Mouse (Mus musculus): ENCODE results near the gene Tlr9. TPM values are rescaled to one million over a fixed set of nuclear protein-coding genes. Genes with fewer than 3 reads are reported as not detected.

The Tlr9 gene
- total RNA-seq (2023), result 10 to 100 TPM; 12.3 to 18.3 TPM

DNA sequence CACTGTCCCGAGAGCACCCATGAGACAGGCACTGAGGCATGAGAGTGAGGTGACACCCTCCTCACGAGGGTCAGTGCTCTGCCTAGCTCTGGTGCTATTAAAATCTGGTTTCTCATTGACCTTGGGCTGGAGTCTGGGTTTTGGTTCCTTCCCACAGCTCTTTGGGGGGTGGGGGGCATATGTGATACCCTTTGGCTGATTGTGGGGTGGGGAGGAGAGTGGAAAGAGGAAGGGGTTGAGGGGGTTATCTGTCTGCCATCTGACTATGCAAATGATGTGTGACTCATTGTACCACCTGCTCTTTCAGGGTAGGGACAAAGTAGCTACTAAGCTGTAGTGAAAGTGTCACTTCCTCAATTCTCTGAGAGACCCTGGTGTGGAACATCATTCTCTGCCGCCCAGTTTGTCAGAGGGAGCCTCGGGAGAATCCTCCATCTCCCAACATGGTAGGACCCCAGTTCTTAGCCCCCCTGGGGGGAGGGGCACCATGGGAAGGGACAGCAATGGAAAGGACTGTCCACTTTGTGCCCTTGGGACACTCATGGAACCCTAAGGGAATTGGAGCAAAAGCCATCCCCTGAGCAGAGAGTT, at the start of gene Tlr9:
Gene Tlr9 (plus strand): TSS at position 338 of the 591 bp plus-strand sequence.

DNA sequence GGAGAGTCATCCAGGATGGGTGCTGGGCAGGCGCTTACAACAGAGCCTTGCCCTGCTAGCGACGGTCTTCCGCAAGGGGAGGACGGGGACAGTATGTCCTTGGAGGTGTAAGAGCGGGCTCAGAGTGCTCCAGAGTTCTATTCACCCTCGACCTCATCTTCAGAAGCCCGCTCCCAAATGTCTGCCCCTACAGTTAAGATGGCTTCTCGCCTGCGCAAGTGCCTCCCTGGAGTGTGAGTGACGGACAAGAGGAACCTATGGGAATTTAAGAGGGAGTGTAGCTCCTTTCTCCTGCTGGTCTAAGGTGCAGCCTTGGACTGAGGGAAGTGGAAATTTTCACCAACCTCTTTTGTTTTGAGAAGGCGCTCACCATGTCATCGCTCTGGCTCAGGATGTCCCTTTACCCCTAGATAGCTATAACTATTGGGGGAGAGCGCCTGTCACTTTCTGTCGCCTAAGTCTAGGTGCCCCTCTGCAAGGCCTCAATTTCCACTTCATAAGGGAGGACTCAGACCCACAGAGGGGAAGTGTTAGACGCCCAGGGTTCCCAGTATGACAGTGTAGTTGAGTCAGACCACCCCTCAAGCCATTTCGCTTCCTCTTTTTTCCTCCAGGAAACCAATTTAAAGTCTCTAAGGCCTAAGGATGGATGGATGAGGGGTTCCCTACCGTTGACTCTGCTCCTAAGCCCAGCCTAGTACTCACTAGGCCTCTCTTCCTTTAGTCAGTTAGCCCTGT, 22.7 kb upstream of the Tlr9 start, which contains the start of gene Ppm1m:
Gene Ppm1m (minus strand): TSS at position 212 of the 738 bp plus-strand sequence.

DNA sequence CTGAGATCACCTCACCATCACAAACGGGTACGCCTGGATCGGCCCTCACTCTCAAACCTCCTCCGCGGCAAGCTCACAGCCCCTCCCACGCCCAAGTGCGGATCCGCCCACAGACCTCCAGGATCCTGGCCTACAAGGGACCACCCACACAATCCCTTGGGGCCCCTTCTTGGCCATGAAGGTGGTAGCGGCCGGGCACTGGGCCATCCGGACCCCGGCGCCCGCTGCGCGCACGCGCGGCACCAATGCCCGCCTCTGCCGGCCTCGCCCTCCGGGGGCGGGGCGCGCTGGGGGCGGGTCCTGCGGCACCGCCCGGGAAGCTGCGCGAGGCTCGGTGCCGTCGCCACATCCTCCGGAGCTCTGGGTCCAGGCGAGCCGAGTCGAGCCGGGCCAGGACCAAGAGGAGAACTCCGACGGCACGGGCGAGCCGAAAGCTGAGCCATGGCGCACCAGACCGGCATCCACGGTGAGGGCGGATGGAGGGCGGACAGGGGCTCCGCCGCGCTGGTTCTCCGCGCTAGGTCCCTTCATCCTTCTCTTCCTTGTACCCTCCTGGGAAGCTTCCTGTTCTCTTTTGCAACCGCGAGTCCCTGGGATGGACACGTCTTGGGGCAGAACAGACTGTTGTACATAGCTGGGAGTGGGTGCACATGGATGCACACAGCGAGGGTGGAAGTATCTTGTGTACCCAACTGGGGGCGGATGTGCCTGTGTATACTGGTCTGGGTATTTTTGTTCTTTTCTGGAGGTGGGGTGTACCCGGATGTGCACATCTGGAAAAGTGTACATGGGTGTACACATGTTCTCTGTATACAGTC, 19.4 kb upstream of the Tlr9 start, which contains the start of gene Twf2:
Gene Twf2 (plus strand): TSS at position 290 of the 818 bp plus-strand sequence.

Other genes with a start within 250 kb of the Tlr9 start
- gene Col6a4, start 125.8 kb upstream of the Tlr9 start, total RNA-seq (2023), result not detected
- gene Glyctk, start 64.5 kb upstream of the Tlr9 start, total RNA-seq (2023), result 1 to 10 TPM; 1.0 to 1.2 TPM
- 10 to 100 TPM; 54.8 to 64.9 TPM for gene Wdr82, start 51.7 kb upstream of the Tlr9 start, total RNA-seq (2023)
- 100 to 1,000 TPM; 143 to 146 TPM for gene Ppm1m, start 22.9 kb upstream of the Tlr9 start, total RNA-seq (2023)
- gene Twf2, start 19.5 kb upstream of the Tlr9 start, total RNA-seq (2023), result 100 to 1,000 TPM; 168 to 177 TPM
- 100 to 1,000 TPM; 184 to 213 TPM for gene Alas1, start 26.1 kb downstream of the Tlr9 start, total RNA-seq (2023)
- 10 to 100 TPM; 14.6 to 15.2 TPM for gene Poc1a, start 58.5 kb downstream of the Tlr9 start, total RNA-seq (2023)
- gene Dusp7, start 146.0 kb downstream of the Tlr9 start, total RNA-seq (2023), result 10 to 100 TPM; 23.1 to 29.5 TPM
- gene Rpl29, start 206.9 kb downstream of the Tlr9 start, total RNA-seq (2023), result 100 to 1,000 TPM; 362 to 383 TPM
- 1 to 10 TPM; 5.0 to 5.1 TPM for gene Acy1, start 215.7 kb downstream of the Tlr9 start, total RNA-seq (2023)
- 1 to 10 TPM; 2.5 TPM for gene Abhd14b, start 224.9 kb downstream of the Tlr9 start, total RNA-seq (2023)
- gene Abhd14a, start 225.1 kb downstream of the Tlr9 start, total RNA-seq (2023), result 1 to 10 TPM; 2.7 to 3.0 TPM
- 1 to 10 TPM in 1 of 2 experiments, under 1 TPM in 1; 0.71 to 1.5 TPM for gene Pcbp4, start 230.7 kb downstream of the Tlr9 start, total RNA-seq (2023)
- gene Gpr62, start 243.3 kb downstream of the Tlr9 start, total RNA-seq (2023), result not detected